Mouse (Mus musculus): ENCODE measurements at regions not wholly inside any gene's neighbourhood (a gene's known extent, or its start where the extent isn't known, plus 50 kb on each side); places are given as distances from the start of the nearest gene placed in this dataset.

GRCm38 (mm10) chr3:132015205-132015604 is 69.9 kb upstream of the Dkk2 start:
- DNase-seq (ENCODE audit: low spot score) = no peak

- DNase-seq (ENCODE audit: low spot score) = no peak
Observed at GRCm38 (mm10) chr3:132017485-132018261, 67.4 kb upstream of the Dkk2 start.

DNA sequence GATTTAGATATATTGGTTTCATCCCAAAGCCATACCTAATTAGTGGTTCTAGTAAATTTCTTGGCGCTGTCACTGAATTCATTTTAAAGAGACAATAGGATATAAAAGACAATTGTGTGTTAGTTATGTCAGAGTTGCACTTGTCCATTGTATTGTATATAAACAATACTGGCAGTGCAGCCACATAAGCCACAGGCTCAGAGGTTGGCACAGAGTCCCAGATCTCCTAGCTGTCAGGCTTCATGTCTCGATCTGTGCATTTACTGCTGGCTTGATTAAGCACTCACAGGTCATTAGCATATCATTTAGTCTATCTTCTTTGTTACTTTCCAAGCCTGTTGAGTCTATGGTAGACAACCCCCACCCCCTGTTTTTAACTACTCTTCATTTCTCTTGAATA is 66.6 kb upstream of the Dkk2 start:
- no peak for DNase-seq (ENCODE audit: low spot score)

DNA sequence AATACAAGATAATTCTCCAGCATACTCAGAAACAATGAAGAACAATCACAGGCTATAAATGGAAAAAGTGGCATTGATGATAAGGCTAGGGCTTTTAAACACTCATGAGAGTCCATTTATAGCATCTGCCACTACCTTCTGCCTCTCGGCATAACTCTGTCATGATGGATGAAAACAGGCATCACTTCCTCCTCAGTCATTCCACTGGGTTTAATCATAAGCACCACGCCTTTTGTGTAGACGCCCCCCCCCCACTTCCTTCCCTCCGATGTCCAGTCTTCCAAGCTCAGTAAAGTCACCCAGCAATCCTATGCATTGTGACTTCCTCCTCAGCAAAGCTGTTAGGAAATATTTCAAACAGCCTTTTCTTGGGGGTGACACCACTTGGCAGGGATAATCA is 63.1 kb upstream of the Dkk2 start:
- no peak for DNase-seq (ENCODE audit: low spot score)

DNA sequence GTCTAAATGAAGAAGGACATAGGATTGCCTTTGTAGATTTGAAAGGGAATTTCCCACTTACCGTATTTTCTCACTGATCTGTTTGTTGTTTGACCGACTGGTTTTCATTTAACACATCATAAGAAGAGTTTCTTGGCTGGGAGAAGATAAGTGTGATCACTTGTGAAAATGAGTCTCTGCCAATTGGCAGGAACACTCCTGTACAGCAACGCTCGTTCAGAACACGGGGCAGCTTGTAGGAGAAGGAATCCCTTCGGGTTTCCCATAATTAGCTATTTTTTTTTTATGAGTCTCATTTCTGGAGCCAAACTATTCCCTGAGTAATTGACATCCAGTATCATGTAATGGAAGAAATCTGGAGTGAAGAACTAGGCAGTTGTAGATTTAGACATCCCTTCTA is 61.8 kb upstream of the Dkk2 start:
- DNase-seq (ENCODE audit: low spot score) = no peak

DNA sequence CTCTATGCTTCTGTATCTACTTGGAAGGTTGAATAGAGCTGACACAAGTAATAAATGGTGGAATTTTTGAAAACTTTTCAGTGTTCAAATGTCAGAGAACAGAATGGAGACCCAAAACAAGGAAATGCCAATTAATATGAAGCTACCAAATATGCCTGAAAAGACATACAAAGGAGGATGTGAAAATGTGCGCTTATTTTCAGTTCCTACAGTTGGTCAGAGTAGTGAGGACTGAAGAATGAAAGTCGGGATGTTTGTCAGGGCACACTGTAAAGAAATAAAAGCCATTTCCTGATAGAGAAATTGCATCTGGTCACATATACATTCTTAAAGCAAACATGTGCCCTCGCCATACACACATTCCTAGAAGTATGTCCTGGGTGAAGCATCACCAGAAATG is 56.0 kb upstream of the Dkk2 start:
- no peak for DNase-seq (ENCODE audit: low spot score)

- DNase-seq (ENCODE audit: low spot score) = no peak
Observed at GRCm38 (mm10) chr3:132033078-132033713, 51.9 kb upstream of the Dkk2 start.

DNA sequence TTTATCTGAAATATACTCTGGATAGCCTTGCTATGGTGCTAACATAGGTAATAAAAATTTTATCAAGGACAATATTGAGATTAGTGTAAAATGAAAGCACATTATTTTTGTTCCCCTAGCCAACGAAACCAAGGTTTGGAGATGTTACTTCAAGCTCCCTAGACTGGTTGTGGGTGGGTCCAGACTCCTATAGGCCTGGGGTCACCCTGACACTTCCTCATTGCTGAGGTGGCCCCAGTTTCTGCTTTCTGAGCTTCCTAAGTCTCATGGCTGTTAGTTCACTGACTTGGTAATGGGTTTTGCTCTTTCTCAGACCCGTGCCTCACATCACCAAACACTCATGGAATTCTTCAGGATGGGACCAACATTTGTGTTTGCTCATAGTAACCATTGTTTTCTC is 49.9 kb upstream of the Dkk2 start:
- no peak for DNase-seq (ENCODE audit: low spot score)

Data from adipocyte (in vitro differentiated cells).